Mouse (Mus musculus): ENCODE data around the gene Clybl. TPM values are rescaled to one million over a fixed set of nuclear protein-coding genes. Genes with fewer than 3 reads are reported as not detected.

Clybl gene
- total RNA-seq, 1 experiment from 2014 or later, result 17.2 TPM

Other genes starting within 250 kb of the Clybl start
- gene Gpr183, start 216.5 kb upstream of the Clybl start, total RNA-seq (2017), result 2.9 and 8.1 TPM in 2 replicates
- gene Timm8a2, start 147.0 kb upstream of the Clybl start, total RNA-seq (2017), result not detected in 2 replicates
- gene Tm9sf2, start 74.7 kb upstream of the Clybl start, total RNA-seq (2017), result 83.4 and 99.2 TPM in 2 replicates